Mouse (Mus musculus) frontal cortex, postnatal 14 days (tissue): ENCODE results near the gene Mfrp.

Experiments
- DNase-seq, 2 experiments: peaks; one replicate each; pipeline ENCODE4 v3.0.0; 2022; ENCODE audit warnings: low spot score in 2 of 2

The Mfrp gene

GRCm38 (mm10) chr9:44101490-44101889 lies at the start of gene Mfrp:
TSS of gene Mfrp (plus strand) at chr9:44101729.
- no peak for DNase-seq

GRCm38 (mm10) chr9:44052855-44053254 lies 48.7 kb upstream of the Mfrp start:
- no peak for DNase-seq

GRCm38 (mm10) chr9:44053936-44054335 lies 47.6 kb upstream of the Mfrp start:
- no peak for DNase-seq

- DNase-seq = no peak
These were observed 42.9 kb upstream of the Mfrp start for GRCm38 (mm10) chr9:44058606-44059005.

GRCm38 (mm10) chr9:44065177-44065576 lies 36.4 kb upstream of the Mfrp start:
- DNase-seq = no peak

- DNase-seq = peak; percentile 99
These were observed 34.7 kb upstream of the Mfrp start, which contains the start of gene Usp2 for GRCm38 (mm10) chr9:44066785-44067225. TSS of gene Usp2 (plus strand) at chr9:44067021.

- DNase-seq = no peak
These were observed 34.1 kb upstream of the Mfrp start for GRCm38 (mm10) chr9:44067241-44067959.

- no peak for DNase-seq
These were observed 33.6 kb upstream of the Mfrp start for GRCm38 (mm10) chr9:44067960-44068330.

- DNase-seq = no peak
These were observed 32.3 kb upstream of the Mfrp start for GRCm38 (mm10) chr9:44069252-44069651.

- DNase-seq = no peak
These were observed 31.3 kb upstream of the Mfrp start for GRCm38 (mm10) chr9:44070113-44070843.

- no peak for DNase-seq
These were observed 30.7 kb upstream of the Mfrp start for GRCm38 (mm10) chr9:44070844-44071231.

GRCm38 (mm10) chr9:44071914-44072598 lies 29.5 kb upstream of the Mfrp start:
- no peak for DNase-seq

GRCm38 (mm10) chr9:44072599-44072915 lies 29.0 kb upstream of the Mfrp start:
- DNase-seq = no peak

GRCm38 (mm10) chr9:44073115-44073514 lies 28.4 kb upstream of the Mfrp start:
- DNase-seq = no peak

GRCm38 (mm10) chr9:44074395-44075275 lies 26.9 kb upstream of the Mfrp start:
- DNase-seq = no peak

- no peak for DNase-seq
These were observed 26.1 kb upstream of the Mfrp start for GRCm38 (mm10) chr9:44075276-44075995.

GRCm38 (mm10) chr9:44075996-44076763 lies 25.3 kb upstream of the Mfrp start:
- DNase-seq = no peak

- DNase-seq = no peak
These were observed 24.8 kb upstream of the Mfrp start for GRCm38 (mm10) chr9:44076764-44077120.

- no peak for DNase-seq
These were observed 24.1 kb upstream of the Mfrp start for GRCm38 (mm10) chr9:44077266-44077910.
